Mouse (Mus musculus) MEL (cell line): ENCODE results near the gene Pde10a. TPM values are rescaled to one million over a fixed set of nuclear protein-coding genes. Genes with fewer than 3 reads are reported as not detected.

Source experiments
- DNase-seq: peaks from one replicate; pipeline ENCODE4 v3.0.0; 2011; ENCODE audit warnings: low read depth, low spot score
- H3K27ac ChIP-seq: 2 replicates; pipeline ENCODE4 v1.5.1; 2012; ENCODE audit warnings: low read depth, mild to moderate bottlenecking, control low read depth, low read length, moderate library complexity; ENCODE audit not compliant: control insufficient read depth
- H3K27me3 ChIP-seq, 2 experiments: fragments of 150-350 bp in 1 of 2; sonication (generic) in 1 of 2; 2 replicates each; pipeline ENCODE4 v1.6.1; 2012; ENCODE audit warnings: low read length in 2 of 2, mild to moderate bottlenecking in 2 of 2, improper control_type of control experiment in 1 of 2, moderate library complexity in 1 of 2; ENCODE audit not compliant: insufficient read depth in 2 of 2, control insufficient read depth in 1 of 2
- H3K36me3 ChIP-seq, 2 experiments: 2 replicates each; pipeline ENCODE4 v1.6.1; 2012 to 2014; ENCODE audit warnings: low read length in 2 of 2, improper control_type of control experiment in 1 of 2, inconsistent platforms in 1 of 2, mild to moderate bottlenecking in 1 of 2; ENCODE audit not compliant: insufficient read depth in 2 of 2, control insufficient read depth in 1 of 2
- H3K4me1 ChIP-seq, 2 experiments: fragments of 150-350 bp in 1 of 2; sonication (generic) in 1 of 2; 2 replicates each; pipeline ENCODE4 v1.6.1; 2012; ENCODE audit warnings: low read length in 2 of 2, improper control_type of control experiment in 1 of 2, mild to moderate bottlenecking in 1 of 2; ENCODE audit not compliant: insufficient read depth in 2 of 2, control insufficient read depth in 1 of 2
- H3K4me3 ChIP-seq, 2 experiments: fragments of 150-350 bp in 1 of 2; sonication (generic) in 1 of 2; 2 replicates each; pipeline ENCODE4 v1.5.1; 2012; ENCODE audit warnings: low read depth in 2 of 2, low read length in 2 of 2, mild to moderate bottlenecking in 2 of 2, moderate library complexity in 2 of 2, control low read depth in 1 of 2, improper control_type of control experiment in 1 of 2; ENCODE audit not compliant: control insufficient read depth in 1 of 2, insufficient read depth in 1 of 2
- H3K79me2 ChIP-seq: 2 replicates; pipeline ENCODE4 v1.6.1; 2012; ENCODE audit warnings: mild to moderate bottlenecking, low read length, moderate library complexity; ENCODE audit not compliant: control insufficient read depth, poor library complexity, insufficient read depth
- H3K9ac ChIP-seq: 2 replicates; pipeline ENCODE4 v1.6.1; 2012; ENCODE audit warnings: low read depth, mild to moderate bottlenecking, control low read depth, low read length, moderate library complexity; ENCODE audit not compliant: control insufficient read depth, poor library complexity, severe bottlenecking
- H3K9me3 ChIP-seq: fragments of 150-350 bp; sonication (generic); replicated peaks from 2 replicates; pipeline ENCODE4 v1.6.1; 2012; ENCODE audit warnings: mild to moderate bottlenecking, low read length, improper control_type of control experiment, moderate library complexity; ENCODE audit not compliant: insufficient read depth
- BHLHE40 ChIP-seq: IDR thresholded peaks from 2 replicates; pipeline ENCODE4 v1.6.1; 2012; ENCODE audit warnings: low read depth, mild to moderate bottlenecking, inconsistent platforms, low read length, improper control_type of control experiment, borderline replicate concordance
- CHD1 ChIP-seq: IDR thresholded peaks from 2 replicates; pipeline ENCODE4 v1.6.1; 2012; ENCODE audit warnings: low read depth, mild to moderate bottlenecking, inconsistent platforms, low read length, improper control_type of control experiment
- E2F4 ChIP-seq: IDR thresholded peaks from 2 replicates; pipeline ENCODE4 v1.6.1; 2011; ENCODE audit warnings: low read depth, low read length, improper control_type of control experiment, borderline replicate concordance
- HCFC1 ChIP-seq: IDR thresholded peaks from 2 replicates; pipeline ENCODE4 v1.6.1; 2012; ENCODE audit warnings: low read depth, mild to moderate bottlenecking, inconsistent platforms, low read length, improper control_type of control experiment, moderate library complexity
- MAX ChIP-seq: IDR thresholded peaks from 2 replicates; pipeline ENCODE4 v1.6.1; 2011; ENCODE audit warnings: low read length, improper control_type of control experiment
- MEF2A ChIP-seq: IDR thresholded peaks from 2 replicates; pipeline ENCODE4 v1.6.1; 2014; ENCODE audit warnings: low read depth, mild to moderate bottlenecking, inconsistent platforms, low read length, improper control_type of control experiment; ENCODE audit not compliant: poor library complexity, insufficient replicate concordance, severe bottlenecking; ENCODE audit errors: extremely low read depth
- MXI1 ChIP-seq: IDR thresholded peaks from 2 replicates; pipeline ENCODE4 v1.6.1; 2011; ENCODE audit warnings: mild to moderate bottlenecking, low read depth, low read length, improper control_type of control experiment
- NELFE ChIP-seq: IDR thresholded peaks from 2 replicates; pipeline ENCODE4 v1.6.1; 2011; ENCODE audit warnings: low read depth, low read length, improper control_type of control experiment
- RAD21 ChIP-seq: IDR thresholded peaks from 2 replicates; pipeline ENCODE4 v1.6.1; 2011; ENCODE audit warnings: mild to moderate bottlenecking, low read depth, low read length, improper control_type of control experiment
- SMC3 ChIP-seq: IDR thresholded peaks from 2 replicates; pipeline ENCODE4 v1.6.1; 2011; ENCODE audit warnings: low read depth, low read length, improper control_type of control experiment
- ZKSCAN1 ChIP-seq: IDR thresholded peaks from 2 replicates; pipeline ENCODE4 v1.6.1; 2012; ENCODE audit warnings: low read depth, mild to moderate bottlenecking, inconsistent platforms, low read length, improper control_type of control experiment, moderate library complexity
- polyA plus RNA-seq, 2 experiments: library from polyadenylated mRNA; stranded (reverse) in 1 of 2; unstranded in 1 of 2; fragments of >175 nt in 1 of 2; fragments of >200 nt in 1 of 2; gene quantifications; 2 replicates each; pipeline versions ENCODE4 v1.2.1 to v1.2.4; 2012; ENCODE audit warnings: low replicate concordance in 2 of 2, low read depth in 1 of 2; ENCODE audit not compliant: insufficient read length in 2 of 2, insufficient read depth in 1 of 2, missing spikeins in 1 of 2
- total RNA-seq: library from RNA; depleted of rRNA; stranded (reverse); fragments of 300-350 nt; gene quantifications from 2 replicates; pipeline ENCODE4 v1.2.3, GENCODE M21; 2012

The Pde10a gene
- total and polyA plus RNA-seq, 3 experiments: 3.1 to 6.9 TPM; not detected in 1

DNA sequence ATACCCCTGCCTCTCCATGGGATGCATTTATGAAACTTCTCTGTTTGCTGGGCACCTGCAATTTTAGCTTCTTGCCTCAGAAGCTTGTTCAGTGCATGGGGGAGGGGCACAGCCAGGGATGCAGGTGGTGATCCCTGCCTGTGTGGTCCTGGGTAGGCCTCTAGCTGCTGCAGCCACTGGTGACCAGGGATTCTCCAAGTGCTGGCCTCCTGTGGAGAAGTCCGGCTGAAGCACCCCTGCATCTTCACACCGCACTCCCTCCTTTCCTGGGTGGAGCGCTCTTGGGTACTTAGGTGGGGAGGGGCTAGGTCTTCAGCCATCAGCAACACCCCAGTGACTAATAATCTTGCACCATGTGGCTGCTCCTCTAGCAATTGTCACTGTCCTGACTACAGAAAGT is 1.2 kb upstream of the Pde10a start (continued):
- TF ChIP-seq MXI1: no peak

DNA sequence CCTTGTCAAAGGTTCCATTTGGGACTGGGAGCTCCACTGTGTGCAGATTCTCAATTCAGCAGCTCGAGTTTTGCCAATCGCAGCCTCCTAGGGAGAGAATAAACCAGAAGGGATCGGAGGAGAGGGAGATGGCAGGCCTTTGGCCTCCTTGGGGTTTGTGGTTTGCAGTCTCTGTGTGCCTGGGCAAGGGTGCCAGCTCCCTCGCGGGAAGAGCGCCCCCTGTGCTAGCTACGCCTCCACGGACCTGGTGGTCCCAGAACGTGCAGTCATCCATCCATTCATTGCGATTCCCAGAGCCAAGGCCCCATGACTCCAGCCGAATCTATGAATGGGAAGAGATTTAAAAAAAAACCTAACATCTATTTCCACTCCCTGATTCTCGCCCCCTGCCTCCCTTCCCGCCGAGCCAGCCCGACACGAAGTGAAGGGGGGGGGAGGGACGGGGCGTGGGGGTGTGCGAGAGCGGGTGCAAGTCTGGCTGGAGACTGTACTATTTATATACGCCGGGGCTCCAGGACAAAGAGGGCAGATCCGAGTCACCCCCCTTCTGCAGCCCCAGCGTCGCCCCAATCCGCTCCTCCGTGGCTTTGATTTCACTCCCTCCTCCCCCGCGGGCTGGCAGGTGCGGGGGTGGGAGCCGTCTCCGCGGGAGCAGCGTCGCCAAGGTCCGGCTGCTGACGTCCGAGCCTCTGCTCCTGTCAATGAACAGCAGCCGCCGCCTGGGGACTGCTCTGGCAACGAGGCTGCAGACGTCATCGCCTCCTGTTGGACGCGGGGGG is 596 bp upstream of the Pde10a start:
- no peak overlapping the region for H3K27ac ChIP-seq
- no peaks in the 10 kb centered on the region for H3K4me1 ChIP-seq
- DNase-seq: no peak
- H3K9ac ChIP-seq: no peak overlapping the region
- H3K9me3 ChIP-seq: no peaks in the 10 kb centered on the region
- H3K79me2 ChIP-seq: no peaks in the 10 kb centered on the region
- no peak for TF ChIP-seq MAX
- no peak for TF ChIP-seq E2F4
- H3K27me3 ChIP-seq: peaks cover 0 to 4% of the 10 kb centered on the region in 2 experiments; a peak in 3 of 4 replicates
- no peaks in the 10 kb centered on the region for H3K36me3 ChIP-seq
- no peak overlapping the region for H3K4me3 ChIP-seq

- Histone ChIP-seq H3K36me3 (no peaks in the 10 kb centered on the region), H3K27ac (no peak overlapping the region), H3K27me3 (no peaks in the 10 kb centered on the region; a peak in 1 of 4 replicates), H3K9ac (no peak overlapping the region), H3K79me2 (no peaks in the 10 kb centered on the region), H3K4me1 (no peaks in the 10 kb centered on the region), H3K4me3 (no peak overlapping the region), H3K9me3 (no peaks in the 10 kb centered on the region)
- TF ChIP-seq MAX (no peak), NELFE (no peak), ZKSCAN1 (no peak), MEF2A (no peak), HCFC1 (no peak), CHD1 (no peak), RAD21 (no peak), BHLHE40 (no peak), SMC3 (no peak)
- no peak for DNase-seq
Observed at GRCm38 (mm10) chr17:8525971-8526740, 984 bp downstream of the Pde10a start.
